Mouse (Mus musculus) effector memory CD4-positive, alpha-beta T cell, adult 7 months (primary cell): ENCODE data around the gene Gm20388. TPM values are rescaled to one million over a fixed set of nuclear protein-coding genes. Genes with fewer than 3 reads are reported as not detected.

Source experiments
- polyA plus RNA-seq: library from polyadenylated mRNA; unstranded; fragments of 100-300 nt; shearing (Covaris generic); gene quantifications from one replicate; pipeline ENCODE4 v1.2.1, GENCODE M21; 2017

The Gm20388 gene
- polyA plus RNA-seq, 1 experiment from 2014 or later, result 2.2 TPM

DNA sequence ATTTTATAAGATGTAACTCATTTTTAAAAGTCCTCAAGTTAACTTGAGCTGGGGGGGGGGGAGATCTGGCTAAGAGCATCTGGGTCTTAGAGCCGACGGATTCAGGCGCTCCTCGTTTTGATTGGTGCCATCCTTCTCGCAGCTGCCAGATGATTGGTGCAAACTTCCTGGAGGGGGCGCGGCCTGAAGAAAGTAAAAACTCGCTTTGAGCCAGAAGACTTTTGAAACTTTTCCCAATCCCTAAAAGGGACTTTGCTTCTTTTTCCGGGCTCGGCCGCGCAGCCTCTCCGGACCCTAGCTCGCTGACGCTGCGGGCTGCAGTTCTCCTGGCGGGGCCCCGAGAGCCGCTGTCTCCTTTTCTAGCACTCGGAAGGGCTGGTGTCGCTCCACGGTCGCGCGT lies 1205.3 kb downstream of the Gm20388 start, which contains the start of gene Foxc2:
Gene Foxc2, plus strand, starts transcription at position 224 of the 400 bp plus-strand sequence.

DNA sequence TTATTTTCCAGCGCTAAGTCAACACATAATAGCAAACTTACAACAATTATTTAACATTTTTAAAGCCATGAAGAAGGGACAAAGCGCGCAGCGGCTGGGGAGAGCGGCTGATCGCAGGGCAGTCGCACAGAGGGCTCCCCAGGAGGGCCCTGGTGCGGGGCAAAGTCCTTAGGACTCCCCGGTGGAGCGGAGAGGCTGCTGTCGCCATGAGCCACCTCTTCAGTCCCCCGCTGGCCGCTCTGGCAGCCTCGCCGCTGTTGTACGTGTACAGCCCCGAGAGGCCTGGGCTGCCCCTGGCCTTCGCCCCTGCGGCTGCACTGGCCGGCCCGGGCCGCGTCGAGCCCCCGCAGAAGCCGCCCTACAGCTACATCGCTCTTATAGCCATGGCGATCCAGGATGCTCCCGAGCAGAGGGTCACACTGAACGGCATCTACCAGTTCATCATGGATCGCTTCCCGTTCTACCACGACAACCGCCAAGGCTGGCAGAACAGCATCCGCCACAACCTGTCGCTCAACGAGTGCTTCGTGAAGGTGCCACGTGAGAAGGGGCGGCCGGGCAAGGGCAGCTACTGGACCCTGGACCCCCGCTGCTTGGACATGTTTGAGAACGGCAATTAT lies 1217.2 kb downstream of the Gm20388 start, which contains the start of gene Foxl1:
Gene Foxl1, plus strand, starts transcription at position 185 of the 620 bp plus-strand sequence.

DNA sequence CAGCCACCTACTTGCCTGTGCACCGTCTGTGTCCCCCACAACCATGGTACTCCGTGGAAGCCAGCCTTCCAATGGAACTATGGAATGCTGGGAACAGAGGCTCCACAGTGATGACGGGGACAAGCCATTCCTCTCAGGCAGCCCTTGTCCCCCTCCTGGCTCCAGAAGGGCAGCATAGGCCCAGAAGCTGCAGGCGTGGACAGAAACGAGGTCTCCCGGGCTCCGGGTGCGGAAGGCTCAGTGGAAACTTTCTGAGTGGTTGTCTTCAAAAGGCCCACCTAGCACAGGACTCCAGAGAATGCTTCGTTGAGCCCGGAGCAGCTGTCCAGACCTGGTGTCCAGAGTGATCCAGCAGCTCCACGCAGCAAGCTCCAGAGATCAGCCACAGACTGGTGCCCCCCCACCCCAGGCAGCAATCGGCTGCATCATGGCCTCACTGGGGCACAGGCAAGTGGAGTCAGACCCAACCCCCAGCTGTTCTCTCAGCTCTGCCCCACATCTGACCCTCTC lies 1633.7 kb downstream of the Gm20388 start, which contains the start of gene 1700018B08Rik:
Gene 1700018B08Rik, minus strand, starts transcription at position 45 of the 510 bp plus-strand sequence.

DNA sequence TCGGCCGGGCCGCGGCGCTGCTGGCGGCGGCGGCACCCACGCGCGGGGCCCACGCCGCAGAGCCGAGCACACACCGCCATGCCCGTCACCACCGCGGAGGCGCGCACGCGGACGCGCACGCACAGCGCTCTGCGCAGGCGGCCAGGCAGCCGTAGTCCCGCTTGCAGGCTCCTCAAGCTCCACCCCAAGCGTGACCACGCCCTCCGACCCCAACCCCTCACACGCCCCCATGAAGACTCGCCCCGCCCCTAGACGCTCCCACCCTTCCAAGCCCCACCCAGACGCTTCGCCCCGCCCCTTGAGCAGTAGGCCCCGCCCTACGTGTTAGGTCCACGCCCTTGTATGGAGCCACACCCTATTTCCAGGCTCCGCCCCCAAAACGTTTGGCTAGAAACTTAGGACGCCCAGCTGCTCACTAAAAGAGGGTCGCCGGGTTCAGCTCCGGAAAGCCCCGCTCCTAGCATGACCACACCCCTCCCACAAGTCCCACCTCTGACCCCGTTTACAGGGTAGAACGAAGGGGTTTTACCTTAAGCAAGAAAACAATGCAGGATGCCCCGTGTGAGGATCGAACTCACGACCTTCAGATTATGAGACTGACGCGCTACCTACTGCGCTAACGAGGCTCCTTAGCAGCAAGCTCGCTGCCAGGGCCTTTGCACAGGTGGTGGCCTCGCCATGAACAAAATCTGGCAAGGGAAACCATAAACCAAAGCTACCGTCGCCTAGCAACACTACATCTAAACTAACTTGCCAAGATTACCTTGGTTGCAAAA lies 1668.2 kb downstream of the Gm20388 start, which contains the start of gene Fbxo31:
Gene Fbxo31, minus strand, starts transcription at position 131 of the 776 bp plus-strand sequence.

DNA sequence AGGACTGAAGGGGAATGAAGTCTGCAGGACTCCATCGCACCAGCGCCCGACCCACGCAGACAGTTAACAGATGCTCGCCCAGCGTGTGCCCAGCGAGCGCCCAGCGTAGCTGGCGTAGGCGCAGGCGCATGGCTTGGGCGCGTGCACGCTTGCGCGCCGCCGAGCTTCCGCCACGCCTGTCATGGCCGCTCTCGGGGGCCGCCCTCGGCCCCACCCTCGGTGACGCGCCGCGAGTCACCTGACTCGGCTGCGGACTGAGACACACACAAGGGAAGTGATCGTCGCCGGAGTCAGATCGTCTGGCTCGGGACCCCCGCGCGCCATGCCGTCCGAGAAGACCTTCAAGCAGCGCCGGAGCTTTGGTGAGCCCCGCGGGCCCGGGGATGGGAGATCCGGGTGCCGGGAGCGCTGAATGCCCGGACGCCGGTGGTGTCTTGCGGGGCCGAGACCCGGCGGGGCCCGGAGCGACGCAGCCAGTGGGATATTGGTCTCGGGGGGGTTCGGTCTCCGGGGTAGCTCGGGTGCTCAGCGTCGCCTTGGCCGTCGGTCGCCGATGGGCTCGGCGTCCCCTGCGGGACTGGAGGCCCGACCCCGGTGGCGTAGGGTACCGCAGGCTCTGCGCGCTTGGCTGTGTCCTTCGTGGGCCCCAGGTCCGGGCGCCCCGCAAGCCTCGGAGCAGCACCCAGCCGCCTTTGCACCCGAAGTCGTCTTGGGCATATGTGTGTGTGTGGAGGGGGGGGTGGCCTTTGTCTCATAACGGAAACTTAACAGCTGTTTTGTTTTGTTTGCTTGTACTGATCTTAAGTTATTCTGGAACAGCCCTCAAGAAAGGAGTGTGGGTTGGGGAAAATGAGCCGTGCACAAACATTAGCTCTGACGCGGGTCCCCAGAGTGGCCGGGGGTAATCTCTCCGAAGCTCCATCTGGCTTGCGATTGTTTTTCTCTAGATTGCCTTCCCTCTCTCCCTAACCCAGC lies 1679.8 kb downstream of the Gm20388 start, which contains the start of gene Map1lc3b:
Gene Map1lc3b, plus strand, starts transcription at position 159 of the 975 bp plus-strand sequence.

DNA sequence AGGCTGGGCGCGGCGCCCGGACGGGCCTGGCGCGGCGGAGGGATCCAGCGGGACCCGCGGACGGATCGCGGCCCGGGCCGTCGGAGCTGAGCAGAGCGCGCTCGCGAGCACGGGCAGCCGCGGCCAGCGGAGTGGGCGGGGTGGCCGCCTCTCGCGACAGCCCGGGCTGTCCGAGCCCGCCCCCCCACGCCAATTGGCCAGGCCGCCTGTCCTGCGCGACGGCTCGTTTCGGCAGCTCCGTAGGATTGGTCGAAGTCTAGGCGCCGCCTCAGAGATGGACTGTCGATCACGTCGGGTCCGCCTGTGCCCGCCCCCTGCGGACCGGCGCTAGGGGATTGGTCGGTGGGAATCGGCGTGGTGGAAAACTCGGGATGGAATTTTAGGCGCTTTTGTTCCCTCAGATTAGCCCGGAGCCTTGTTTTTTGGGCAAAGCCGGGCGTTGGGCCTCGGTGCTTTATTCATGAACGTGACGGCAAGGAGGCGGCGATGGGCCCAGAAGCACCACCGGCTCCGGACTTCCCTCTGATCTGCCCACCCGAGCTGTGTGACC lies 1742.2 kb downstream of the Gm20388 start, which contains the start of gene Zcchc14:
Gene Zcchc14, minus strand, starts transcription at position 128 of the 550 bp plus-strand sequence.

DNA sequence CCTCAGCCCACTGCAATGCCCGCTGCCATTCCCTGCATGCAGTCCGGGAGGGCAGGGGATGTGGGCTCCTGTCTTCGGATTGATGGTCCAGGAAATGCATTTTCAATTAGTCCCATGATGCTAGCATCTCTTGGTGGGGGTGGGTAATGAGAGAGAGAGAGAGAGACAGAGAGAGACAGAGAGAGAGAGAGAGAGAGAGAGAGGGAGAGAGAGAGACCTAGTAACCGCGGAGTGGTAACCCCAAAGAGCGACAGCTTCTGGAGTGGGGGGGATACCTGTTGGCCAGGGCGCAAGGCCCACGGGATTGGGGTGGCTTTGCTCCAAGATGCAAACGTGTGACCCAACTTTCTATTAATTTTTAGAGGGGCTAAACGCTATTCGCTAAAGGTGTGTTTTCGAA lies 1818.7 kb downstream of the Gm20388 start, which contains the start of gene Jph3:
Gene Jph3, plus strand, starts transcription at position 301 of the 400 bp plus-strand sequence.

DNA sequence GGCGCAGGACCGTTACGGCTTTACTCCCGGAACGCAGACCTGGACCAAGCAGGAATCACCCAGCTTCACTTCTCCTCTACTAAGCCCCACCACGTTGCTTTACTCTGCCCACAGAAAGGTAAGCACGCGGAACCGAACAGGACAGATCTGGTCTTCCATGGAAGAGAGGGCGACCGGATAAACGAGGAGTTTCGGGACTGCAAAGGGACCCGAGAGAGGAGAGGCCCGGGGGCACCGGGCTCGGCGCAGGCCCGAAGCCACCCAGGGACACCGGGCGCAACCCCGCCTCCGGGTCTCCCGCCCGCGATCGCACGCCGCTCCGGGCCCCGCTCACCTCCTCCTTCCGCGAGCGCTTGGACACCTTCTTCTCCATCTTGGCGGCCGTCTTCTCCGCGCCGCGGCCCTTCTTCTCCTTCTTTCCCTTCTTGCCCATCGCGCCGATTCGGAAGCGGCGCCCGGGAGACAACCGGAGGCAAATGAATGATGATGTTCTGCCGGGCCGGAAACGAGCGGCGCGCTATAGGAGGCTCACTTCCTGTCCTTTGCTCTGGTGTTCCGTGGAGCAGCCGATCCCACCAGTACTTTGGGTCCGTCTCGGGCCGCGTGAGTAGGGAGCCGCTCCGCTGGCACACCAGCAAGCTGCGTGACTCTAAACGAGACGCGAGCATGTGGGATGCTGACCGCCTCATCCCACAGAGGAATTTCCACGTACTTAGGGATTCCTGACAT lies 1918.6 kb downstream of the Gm20388 start, which contains the start of gene Klhdc4:
Gene Klhdc4, minus strand, starts transcription at position 522 of the 729 bp plus-strand sequence.

DNA sequence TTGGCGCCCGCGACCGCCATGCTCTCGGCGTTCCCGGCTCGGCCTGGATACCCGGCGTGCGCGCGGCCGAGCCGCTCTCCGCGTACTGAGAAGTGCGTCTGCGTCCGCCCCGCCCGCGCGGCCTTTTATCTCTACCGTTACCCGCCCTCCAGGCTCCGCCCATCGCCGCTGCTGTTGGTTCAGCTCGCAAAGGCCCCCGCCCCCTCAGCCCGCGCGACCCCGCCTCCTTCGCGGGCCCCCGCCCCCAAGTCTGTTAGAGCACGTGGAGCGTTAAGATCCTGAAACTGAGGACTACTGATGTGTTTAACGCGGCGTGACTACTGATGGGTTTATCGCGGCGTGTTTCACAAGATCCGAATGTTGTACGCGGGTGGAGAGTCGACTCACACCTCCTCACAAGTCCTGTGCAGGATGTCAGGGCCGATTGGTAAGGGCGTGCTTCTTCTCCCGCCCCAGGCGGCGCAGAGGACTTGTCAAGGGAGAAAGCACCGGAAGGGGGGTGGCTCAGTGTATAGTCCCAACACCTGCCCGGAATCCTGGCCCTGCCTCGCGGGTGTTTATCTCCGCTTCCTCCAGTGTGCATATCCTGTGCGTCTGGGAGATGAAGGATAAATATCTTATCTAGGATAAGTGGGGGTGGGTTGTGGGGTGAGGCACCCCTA lies 1997.1 kb downstream of the Gm20388 start, which contains the start of gene Slc7a5:
Gene Slc7a5, minus strand, starts transcription at position 108 of the 662 bp plus-strand sequence.

DNA sequence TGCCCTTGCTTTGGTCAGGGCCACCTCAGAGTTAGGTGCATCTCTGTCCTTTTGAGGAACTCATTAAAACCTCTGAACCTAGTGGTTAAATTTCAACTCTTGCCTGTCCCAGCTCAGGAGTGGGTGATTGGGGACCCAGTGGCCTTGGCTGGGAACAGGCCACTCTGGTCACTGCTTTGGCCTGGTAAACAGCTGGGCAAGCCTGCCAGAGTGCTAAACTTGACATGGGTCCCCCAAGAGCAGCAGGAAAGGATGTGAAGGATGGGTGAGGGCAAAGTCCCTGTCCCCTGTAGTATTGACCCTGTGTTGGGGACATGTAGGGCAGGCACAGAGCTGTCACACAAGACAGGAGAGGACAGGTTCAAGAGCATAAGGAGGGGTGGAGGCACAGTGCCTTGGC lies 2034.2 kb downstream of the Gm20388 start, which contains the start of gene Car5a:
Gene Car5a, minus strand, starts transcription at position 74 of the 400 bp plus-strand sequence.

DNA sequence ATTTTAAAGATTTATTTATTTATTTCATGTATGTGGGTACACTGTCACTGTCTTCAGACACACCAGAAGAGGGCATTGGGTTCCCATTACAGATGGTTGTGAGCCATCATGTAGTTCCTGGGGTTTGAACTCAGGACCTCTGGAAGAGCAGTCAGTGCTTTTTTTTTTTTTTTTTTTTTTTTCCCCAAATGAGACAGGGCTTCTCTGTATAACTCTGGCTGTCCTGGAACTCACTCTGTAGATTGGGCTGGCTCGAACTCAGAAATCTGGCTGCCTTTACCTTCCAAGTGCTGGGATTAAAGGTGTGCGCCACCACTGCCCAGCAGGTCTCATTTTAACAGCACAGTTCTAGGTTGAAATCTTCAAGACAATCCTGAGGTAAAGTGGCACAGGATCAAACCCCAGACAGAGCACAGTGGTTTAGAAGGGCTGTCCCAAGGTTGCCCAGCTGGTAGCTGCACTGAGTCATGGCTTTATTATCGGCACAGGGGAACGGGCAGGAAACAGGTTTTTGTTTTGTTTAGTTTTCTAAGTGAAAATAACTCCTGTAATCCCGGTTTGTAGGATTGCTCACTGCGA lies 2038.7 kb downstream of the Gm20388 start, which contains the start of gene Banp:
Gene Banp, plus strand, starts transcription at position 529 of the 579 bp plus-strand sequence.

DNA sequence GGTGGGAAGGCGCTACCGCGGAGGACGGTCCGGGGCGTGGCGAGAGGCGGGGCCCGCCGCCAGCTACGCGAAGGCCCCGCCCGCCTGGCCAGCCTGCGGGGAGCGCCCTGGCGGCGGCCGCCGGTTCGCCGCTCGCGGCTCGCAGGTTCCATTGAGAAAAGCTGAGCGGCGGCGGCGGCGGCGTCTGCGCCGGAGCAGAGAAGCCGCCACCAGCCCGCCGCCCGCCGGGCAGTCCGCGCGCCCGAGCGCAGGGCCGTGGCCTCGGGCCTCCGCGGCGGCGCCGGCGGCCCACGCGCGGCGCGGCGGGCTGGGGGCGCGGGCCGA lies 2371.4 kb downstream of the Gm20388 start, which contains the start of gene Zfpm1:
Gene Zfpm1, plus strand, starts transcription at position 107 of the 324 bp plus-strand sequence.

DNA sequence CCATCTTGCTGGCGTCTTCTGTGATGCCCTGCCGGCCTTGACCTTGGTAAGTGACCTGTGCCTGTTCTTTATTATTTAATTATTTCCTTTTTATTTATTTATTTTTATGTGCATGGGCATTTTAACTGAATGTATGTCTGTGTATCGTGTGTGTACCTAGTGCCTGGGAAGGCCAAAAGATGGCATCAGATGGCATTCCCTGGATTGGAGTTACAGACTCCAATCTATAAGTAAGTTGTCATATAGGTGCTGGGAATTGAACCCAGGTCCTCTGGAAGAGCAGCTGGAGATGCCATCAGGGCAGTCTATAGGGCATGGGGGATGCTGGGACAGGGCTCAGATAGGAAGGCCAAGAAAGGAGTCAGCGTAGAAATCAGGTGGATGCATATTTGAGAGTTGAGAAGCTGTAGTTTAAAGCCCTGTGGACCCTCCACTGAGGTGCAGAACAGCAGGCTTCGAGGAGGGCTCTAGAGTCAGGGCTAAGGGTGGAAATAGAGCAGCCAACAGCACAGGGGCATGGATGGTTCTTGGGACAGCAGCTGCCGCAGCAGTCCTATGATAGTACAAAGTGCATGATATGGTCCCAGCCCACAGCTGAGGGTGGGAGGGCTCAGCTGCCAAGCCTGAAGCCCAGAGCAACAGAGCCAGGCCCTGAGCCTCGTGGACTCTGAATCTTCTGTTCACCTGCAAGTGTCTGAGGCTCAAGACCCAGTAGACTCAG lies 2450.2 kb downstream of the Gm20388 start, which contains the start of gene Trhr2:
Gene Trhr2, minus strand, starts transcription at position 51 of the 721 bp plus-strand sequence.

DNA sequence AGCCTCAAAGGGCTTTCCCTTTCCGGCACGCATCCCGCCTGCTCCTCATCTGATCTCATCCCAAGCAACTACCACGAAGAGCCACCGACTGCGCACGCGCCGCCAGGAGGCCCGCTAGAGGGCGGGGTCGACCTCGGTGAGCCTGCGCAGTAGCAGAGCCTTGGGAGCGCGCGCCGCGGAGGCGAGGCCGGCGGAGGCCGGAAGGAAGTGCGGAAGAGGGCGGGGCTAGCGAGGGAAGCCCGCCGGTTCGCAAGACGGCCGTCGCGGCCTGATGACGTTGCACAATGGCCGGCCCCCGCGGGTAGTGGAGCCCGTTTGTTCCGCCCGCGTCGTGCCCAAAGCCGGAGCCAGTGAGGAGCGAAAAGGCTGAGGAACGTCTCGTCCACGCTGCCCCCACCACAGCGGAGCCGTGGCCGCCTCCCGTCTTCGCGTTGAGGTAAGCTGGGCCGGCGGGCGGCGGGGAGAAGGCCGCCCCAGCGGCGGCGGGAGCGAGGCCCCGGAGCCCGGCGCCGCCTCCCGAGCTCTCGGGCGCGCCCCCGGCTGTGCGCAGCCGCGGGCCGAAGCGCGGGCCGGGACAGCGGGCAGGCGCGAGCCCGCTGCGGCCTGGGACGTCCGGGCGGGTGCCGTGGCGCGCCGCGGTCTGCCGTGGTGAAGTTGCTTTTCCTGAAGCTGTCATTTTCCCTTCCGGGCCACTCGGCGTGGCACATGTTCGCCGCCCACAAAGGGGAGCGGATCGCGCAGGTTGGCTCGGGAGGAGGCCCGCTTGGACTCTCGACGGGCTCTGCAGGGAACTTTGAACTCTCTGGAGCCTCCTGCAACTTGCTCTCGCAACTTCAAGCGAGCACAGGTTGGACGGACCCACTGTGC lies 2466.0 kb downstream of the Gm20388 start, which contains the start of gene Zc3h18:
Gene Zc3h18, plus strand, starts transcription at position 245 of the 867 bp plus-strand sequence.

DNA sequence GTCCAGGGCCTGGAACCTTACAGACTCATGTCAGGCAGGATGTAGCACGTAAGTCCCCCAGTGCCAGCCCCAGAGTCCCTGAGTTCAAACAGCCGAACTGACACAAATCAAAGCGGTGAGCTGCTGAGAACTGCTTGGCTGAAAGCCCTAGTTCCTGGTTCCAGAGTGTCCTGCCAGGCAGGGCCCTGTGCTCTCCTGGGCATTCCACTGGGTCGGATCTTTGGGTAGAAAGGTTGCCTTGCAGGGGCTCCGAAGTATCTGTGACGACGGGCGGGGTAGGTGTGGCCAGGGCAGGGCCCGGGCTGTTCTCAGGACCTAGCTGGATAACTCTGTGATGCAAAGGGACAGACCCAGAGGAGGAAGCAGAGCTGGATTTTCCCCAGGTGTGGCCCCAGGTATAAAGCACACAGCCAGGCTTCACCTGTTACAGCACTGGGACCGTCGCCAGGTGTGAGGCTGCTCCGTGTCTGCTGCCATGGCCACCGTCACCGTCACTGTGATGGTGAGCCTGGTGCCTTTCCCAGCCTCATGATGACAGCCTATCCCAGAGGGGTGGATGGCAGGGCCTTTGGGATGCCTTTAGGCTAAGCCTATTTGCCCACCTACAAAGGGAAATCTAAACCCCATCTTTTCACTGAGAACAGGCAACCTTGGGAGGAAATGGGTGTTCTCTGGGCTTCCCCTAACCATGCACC lies 2510.9 kb downstream of the Gm20388 start, which contains the start of gene Il17c:
Gene Il17c, plus strand, starts transcription at position 645 of the 695 bp plus-strand sequence.

DNA sequence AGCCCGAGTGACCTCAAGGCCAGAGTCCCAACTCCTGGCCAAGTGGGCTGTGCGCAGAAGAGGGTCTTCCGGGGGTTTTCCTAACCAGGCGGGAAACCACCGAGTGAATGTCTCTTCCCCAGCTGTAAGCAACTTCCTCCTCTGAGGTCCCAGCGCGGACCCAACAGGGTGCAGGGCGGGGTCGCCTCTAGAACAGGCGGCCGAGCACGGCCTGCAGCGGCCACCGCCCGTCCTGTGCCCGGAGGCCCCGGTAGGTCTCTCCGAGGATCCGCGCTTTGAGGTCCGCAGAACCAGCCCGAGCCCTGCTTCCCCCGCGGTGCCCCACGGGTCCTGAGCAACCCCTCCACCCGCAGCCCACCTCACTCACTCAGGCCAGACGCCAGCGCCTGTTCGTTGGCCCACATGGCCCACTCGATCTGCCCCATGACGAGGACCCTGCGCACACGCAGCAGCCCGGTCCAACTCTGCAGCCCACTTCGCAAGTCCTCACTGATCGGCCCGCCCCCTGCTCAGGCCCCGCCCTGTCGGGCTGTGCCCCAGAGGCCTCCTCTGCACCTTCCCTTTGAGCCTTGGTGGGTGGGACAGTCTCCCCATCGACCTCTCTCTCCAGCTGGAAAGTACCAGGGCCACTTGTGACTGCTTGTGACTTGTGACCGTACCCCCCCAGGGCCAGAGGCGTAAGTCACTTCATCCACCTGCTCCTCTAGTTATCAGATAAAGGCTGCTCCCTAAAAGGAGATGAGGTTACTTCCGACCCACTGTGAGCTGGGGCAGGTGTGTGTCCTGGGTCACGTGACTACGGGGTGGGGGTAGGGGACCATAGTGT lies 2522.0 kb downstream of the Gm20388 start, which contains the start of gene Cyba:
Gene Cyba, minus strand, starts transcription at position 488 of the 826 bp plus-strand sequence.

